Mouse (Mus musculus) CH12.LX (cell line): ENCODE results near the gene Olfr697. TPM values are rescaled to one million over a fixed set of nuclear protein-coding genes. Genes with fewer than 3 reads are reported as not detected.
"Not testable (repeated sequence)": the region's sequence is repeated elsewhere in the genome, so short reads cannot be mapped to it uniquely, and the experiment has no call there.

Experiments
- DNase-seq: peaks from one replicate; pipeline ENCODE4 v3.0.0-alpha.2; 2013; ENCODE audit errors: extremely low read depth
- H3K27ac ChIP-seq: 2 replicates; pipeline ENCODE4 v1.5.1; 2012; ENCODE audit warnings: low read depth, mild to moderate bottlenecking, control low read depth, moderate library complexity; ENCODE audit not compliant: insufficient read depth
- H3K27me3 ChIP-seq: replicated peaks from 2 replicates; pipeline ENCODE3; 2012; ENCODE audit warnings: inconsistent platforms
- H3K36me3 ChIP-seq, 2 experiments: replicated peaks in 1 of 2; 2 replicates each; pipeline versions ENCODE3 to v1.6.1; 2012; ENCODE audit warnings: inconsistent platforms in 1 of 2, low read length in 1 of 2, mild to moderate bottlenecking in 1 of 2, mixed read lengths in 1 of 2, moderate library complexity in 1 of 2; ENCODE audit not compliant: control insufficient read depth in 1 of 2, insufficient read depth in 1 of 2
- H3K4me1 ChIP-seq, 2 experiments: 2 replicates each; pipeline ENCODE4 v1.6.1; 2012; ENCODE audit warnings: inconsistent platforms in 1 of 2, moderate library complexity in 1 of 2; ENCODE audit not compliant: insufficient read depth in 2 of 2, control insufficient read depth in 1 of 2
- H3K4me2 ChIP-seq: 2 replicates; pipeline ENCODE4 v1.6.1; 2012; ENCODE audit warnings: low read depth, mild to moderate bottlenecking, control low read depth; ENCODE audit not compliant: poor library complexity, insufficient read depth, severe bottlenecking
- H3K4me3 ChIP-seq, 3 experiments: fragments of 150-350 bp in 1 of 3; sonication (generic) in 1 of 3; replicated peaks in 1 of 3; 2 replicates each; pipeline versions ENCODE3 to v1.5.1; 2011 to 2012; ENCODE audit warnings: low read depth in 2 of 3, low read length in 2 of 3, mild to moderate bottlenecking in 2 of 3, moderate library complexity in 2 of 3, control low read depth in 1 of 3, improper control_type of control experiment in 1 of 3, inconsistent platforms in 1 of 3, mixed read lengths in 1 of 3; ENCODE audit not compliant: poor library complexity in 1 of 3
- H3K79me2 ChIP-seq: replicated peaks from 2 replicates; pipeline ENCODE4 v1.6.1; 2012; ENCODE audit warnings: mild to moderate bottlenecking, moderate library complexity; ENCODE audit not compliant: control insufficient read depth, poor library complexity, insufficient read depth, severe bottlenecking; ENCODE audit errors: extremely low read depth
- H3K9ac ChIP-seq: 2 replicates; pipeline ENCODE4 v1.6.1; 2012; ENCODE audit warnings: low read depth, mild to moderate bottlenecking, control low read depth, moderate library complexity; ENCODE audit not compliant: insufficient read depth
- H3K9me3 ChIP-seq: replicated peaks from 2 replicates; pipeline ENCODE3; 2012; ENCODE audit warnings: low read length, inconsistent platforms, mixed read lengths
- BHLHE40 ChIP-seq: IDR thresholded peaks from 2 replicates; pipeline ENCODE4 v1.6.1; 2011; ENCODE audit warnings: mild to moderate bottlenecking, low read depth, low read length, improper control_type of control experiment
- CHD1 ChIP-seq: IDR thresholded peaks from 2 replicates; pipeline ENCODE4 v1.6.1; 2012; ENCODE audit warnings: low read depth, low read length, improper control_type of control experiment, inconsistent platforms
- CHD2 ChIP-seq: IDR thresholded peaks from 2 replicates; pipeline ENCODE4 v1.6.1; 2011; ENCODE audit warnings: low read length, improper control_type of control experiment
- CTCF ChIP-seq, 2 experiments: IDR thresholded peaks in 1 of 2; conservative IDR thresholded peaks in 1 of 2; 2 replicates each; pipeline ENCODE4 v1.5.1; 2011 to 2012; ENCODE audit warnings: low read depth in 2 of 2, low read length in 2 of 2, improper control_type of control experiment in 1 of 2, inconsistent platforms in 1 of 2, mild to moderate bottlenecking in 1 of 2, moderate library complexity in 1 of 2
- E2F4 ChIP-seq: IDR thresholded peaks from 2 replicates; pipeline ENCODE4 v1.6.1; 2011; ENCODE audit warnings: low read depth, low read length, improper control_type of control experiment; ENCODE audit not compliant: insufficient replicate concordance
- ELF1 ChIP-seq: IDR thresholded peaks from 2 replicates; pipeline ENCODE4 v1.6.1; 2014; ENCODE audit warnings: low read depth, mild to moderate bottlenecking, inconsistent platforms, low read length, improper control_type of control experiment
- GABPA ChIP-seq: IDR thresholded peaks from 2 replicates; pipeline ENCODE4 v1.6.1; 2012; ENCODE audit warnings: low read depth, low read length, improper control_type of control experiment, inconsistent platforms; ENCODE audit not compliant: insufficient replicate concordance
- HCFC1 ChIP-seq: IDR thresholded peaks from 2 replicates; pipeline ENCODE4 v1.6.1; 2012; ENCODE audit warnings: low read depth, mild to moderate bottlenecking, inconsistent platforms, low read length, improper control_type of control experiment
- IRF4 ChIP-seq: IDR thresholded peaks from 2 replicates; pipeline ENCODE4 v1.6.1; 2014; ENCODE audit warnings: low read depth, mild to moderate bottlenecking, inconsistent platforms, low read length, improper control_type of control experiment
- JUN ChIP-seq: IDR thresholded peaks from 2 replicates; pipeline ENCODE4 v1.6.1; 2011; ENCODE audit warnings: low read depth, mild to moderate bottlenecking, low read length, improper control_type of control experiment, moderate library complexity; ENCODE audit not compliant: insufficient read depth
- JUND ChIP-seq: conservative IDR thresholded peaks from 2 replicates; pipeline ENCODE4 v1.6.1; 2011; ENCODE audit warnings: low read depth, low read length, improper control_type of control experiment
- KAT2A ChIP-seq: IDR thresholded peaks from 2 replicates; pipeline ENCODE4 v1.6.1; 2012; ENCODE audit warnings: low read length, improper control_type of control experiment, inconsistent platforms; ENCODE audit not compliant: insufficient replicate concordance
- MAFK ChIP-seq: IDR thresholded peaks from 2 replicates; pipeline ENCODE4 v1.6.1; 2011; ENCODE audit warnings: low read length, improper control_type of control experiment; ENCODE audit not compliant: insufficient replicate concordance
- MAX ChIP-seq: IDR thresholded peaks from 2 replicates; pipeline ENCODE4 v1.6.1; 2011; ENCODE audit warnings: low read length, improper control_type of control experiment
- MAZ ChIP-seq: IDR thresholded peaks from 2 replicates; pipeline ENCODE4 v1.6.1; 2012; ENCODE audit warnings: low read depth, mild to moderate bottlenecking, inconsistent platforms, low read length, improper control_type of control experiment, moderate library complexity
- MEF2A ChIP-seq: IDR thresholded peaks from 2 replicates; pipeline ENCODE4 v1.6.1; 2014; ENCODE audit warnings: low read depth, mild to moderate bottlenecking, inconsistent platforms, low read length, improper control_type of control experiment, borderline replicate concordance
- MXI1 ChIP-seq: IDR thresholded peaks from 2 replicates; pipeline ENCODE4 v1.6.1; 2011; ENCODE audit warnings: mild to moderate bottlenecking, low read depth, low read length, improper control_type of control experiment
- MYC ChIP-seq: IDR thresholded peaks from 2 replicates; pipeline ENCODE4 v1.6.1; 2011; ENCODE audit warnings: low read depth, mild to moderate bottlenecking, improper control_type of control experiment, low read length
- PAX5 ChIP-seq: IDR thresholded peaks from 2 replicates; pipeline ENCODE4 v1.6.1; 2012; ENCODE audit warnings: low read length, inconsistent platforms, mixed read lengths
- POLR2AphosphoS2 ChIP-seq: IDR thresholded peaks from 2 replicates; pipeline ENCODE4 v1.6.1; 2011; ENCODE audit warnings: low read depth, low read length, improper control_type of control experiment
- RAD21 ChIP-seq: IDR thresholded peaks from 2 replicates; pipeline ENCODE4 v1.6.1; 2011; ENCODE audit warnings: low read depth, mild to moderate bottlenecking, low read length, improper control_type of control experiment, moderate library complexity
- RCOR1 ChIP-seq: conservative IDR thresholded peaks from 2 replicates; pipeline ENCODE4 v1.6.1; 2012; ENCODE audit warnings: low read depth, mild to moderate bottlenecking, inconsistent platforms, low read length, improper control_type of control experiment
- SIN3A ChIP-seq: IDR thresholded peaks from 2 replicates; pipeline ENCODE4 v1.6.1; 2012; ENCODE audit warnings: low read length, improper control_type of control experiment, inconsistent platforms
- SMC3 ChIP-seq: IDR thresholded peaks from 2 replicates; pipeline ENCODE4 v1.6.1; 2011; ENCODE audit warnings: low read depth, low read length, improper control_type of control experiment
- TBP ChIP-seq: conservative IDR thresholded peaks from 2 replicates; pipeline ENCODE4 v1.6.1; 2011; ENCODE audit warnings: low read depth, low read length, improper control_type of control experiment
- TCF12 ChIP-seq: IDR thresholded peaks from 2 replicates; pipeline ENCODE4 v1.6.1; 2014; ENCODE audit warnings: low read depth, mild to moderate bottlenecking, inconsistent platforms, low read length, improper control_type of control experiment
- ZC3H11A ChIP-seq: IDR thresholded peaks from 2 replicates; pipeline ENCODE4 v1.6.1; 2012; ENCODE audit warnings: low read depth, mild to moderate bottlenecking, inconsistent platforms, low read length, improper control_type of control experiment
- ZMIZ1 ChIP-seq: IDR thresholded peaks from 2 replicates; pipeline ENCODE4 v1.6.1; 2012; ENCODE audit warnings: low read depth, mild to moderate bottlenecking, inconsistent platforms, low read length, improper control_type of control experiment
- ZNF384 ChIP-seq: IDR thresholded peaks from 2 replicates; pipeline ENCODE4 v1.6.1; 2012; ENCODE audit warnings: low read depth, low read length, improper control_type of control experiment, inconsistent platforms
- dilution Hi-C: fragments of 300-500 bp; cut with MboI; formaldehyde crosslinking; loops from 2 replicates; pipeline ENCODE4 v1.14.3; 2020; ENCODE audit warnings: low sequenced_read_pairs; ENCODE audit not compliant: extremely low pct_unique_long_range_greater_than_20kb, extremely low pct_ligation_motif_present
- in situ Hi-C: fragments of 300-500 bp; cut with MboI; formaldehyde crosslinking; loops from 3 replicates; pipeline ENCODE4 v1.14.3; 2019; ENCODE audit warnings: low sequenced_read_pairs, low pct_ligation_motif_present, low pct_unique_long_range_greater_than_20kb, mixed read lengths
- polyA plus RNA-seq: library from polyadenylated mRNA; unstranded; fragments of >175 nt; gene quantifications from 2 replicates; pipeline ENCODE4 v1.2.1, GENCODE M21; 2012; ENCODE audit warnings: low read depth; ENCODE audit not compliant: insufficient read length
- total RNA-seq, 2 experiments: library from RNA; depleted of rRNA; stranded (reverse); fragments of 300-350 nt in 1 of 2; fragments of >200 nt in 1 of 2; gene quantifications; 2 replicates each; pipeline ENCODE4 v1.2.3; 2012 to 2014

The Olfr697 gene
- total RNA-seq (2012; rRNA removed) (not detected in 2 replicates), total RNA-seq (2014; rRNA removed) (not detected in 2 replicates), polyA plus RNA-seq (not detected in 2 replicates)

- H3K27ac ChIP-seq = no peak within 1 kb of the TSS
- H3K9me3 ChIP-seq = no peaks in the 10 kb centered on the region
- dilution Hi-C loops (no loop called here), in situ Hi-C loops (no loop called here)
- H3K4me1 ChIP-seq = no peaks in the 10 kb centered on the region
- no peak within 1 kb of the TSS for H3K4me2 ChIP-seq
- TF ChIP-seq SMC3 (no peak), CHD2 (no peak), MAFK (no peak), ZMIZ1 (no peak), E2F4 (no peak), CTCF (conservative IDR thresholded peaks at IDR 0.05 in 1 of 2, IDR thresholded peaks at IDR 0.05 in 1 of 2; ENCODE audit: low read depth in 2 of 2, low read length in 2 of 2) (no peak), SIN3A (no peak)
- H3K9ac ChIP-seq = no peak within 1 kb of the TSS
- H3K4me3 ChIP-seq = no peak within 1 kb of the TSS
- no peak for DNase-seq
- no peaks in the 10 kb centered on the region for H3K27me3 ChIP-seq
- H3K79me2 ChIP-seq = no peaks in the 10 kb centered on the region
- H3K36me3 ChIP-seq = no peaks in the 10 kb centered on the region
Measured at GRCm38 (mm10) chr7:106742343-106742742, at the start of gene Olfr697. Gene Olfr697 (minus strand): TSS chr7:106742443.

GRCm38 (mm10) chr7:106788330-106788729 is 46.1 kb upstream of the Olfr697 start:
- H3K27ac ChIP-seq = no peak overlapping the region
- TF ChIP-seq ZMIZ1 (no peak), JUND (no peak), RCOR1 (no peak), MYC (no peak), PAX5 (no peak), MEF2A (no peak), MAFK (no peak), ZNF384 (no peak), MAZ (no peak), TCF12 (no peak), KAT2A (no peak), MAX (no peak), RAD21 (peak; percentile 47), SMC3 (peak; percentile 54), TBP (no peak), IRF4 (no peak), ZC3H11A (no peak), MXI1 (no peak), CTCF (conservative IDR thresholded peaks at IDR 0.05 in 1 of 2, IDR thresholded peaks at IDR 0.05 in 1 of 2; ENCODE audit: low read depth in 2 of 2, low read length in 2 of 2) (peak in 1 of 2 experiments; percentile 48; a peak in 2 of 4 replicates), CHD2 (no peak), BHLHE40 (no peak), HCFC1 (no peak), ELF1 (no peak), GABPA (no peak), POLR2AphosphoS2 (no peak), CHD1 (no peak), JUN (no peak)
- in situ Hi-C loops (no loop called here), dilution Hi-C loops (no loop called here)
- DNase-seq = peak; percentile 19
- H3K4me1 ChIP-seq = no peaks in the 10 kb centered on the region
- no peaks in the 10 kb centered on the region for H3K79me2 ChIP-seq
- no peak overlapping the region for H3K4me2 ChIP-seq
- no peaks in the 10 kb centered on the region for H3K9me3 ChIP-seq
- no peaks in the 10 kb centered on the region for H3K27me3 ChIP-seq
- H3K36me3 ChIP-seq = no peaks in the 10 kb centered on the region
- H3K4me3 ChIP-seq = no peak overlapping the region
- H3K9ac ChIP-seq = no peak overlapping the region

- H3K27ac ChIP-seq, DNase-seq, H3K4me3 ChIP-seq, H3K4me1 ChIP-seq, H3K9me3 ChIP-seq, H3K79me2 ChIP-seq, dilution Hi-C loops, H3K9ac ChIP-seq, H3K36me3 ChIP-seq, in situ Hi-C loops, H3K27me3 ChIP-seq, H3K4me2 ChIP-seq: not testable (repeated sequence)
Measured at GRCm38 (mm10) chr7:106761008-106761407, 18.8 kb upstream of the Olfr697 start.
